Mouse (Mus musculus) G1E (cell line): Measurements from ENCODE around the gene Prnp.

Source experiments
- CTCF ChIP-seq: IDR thresholded peaks from 2 replicates; pipeline ENCODE4 v1.5.1; 2012; ENCODE audit warnings: low read depth, low read length, inconsistent platforms, mixed read lengths
- GATA1 ChIP-seq: IDR thresholded peaks from 2 replicates; pipeline ENCODE4 v1.6.1; 2012; ENCODE audit warnings: borderline replicate concordance, low read length, inconsistent platforms, mixed read lengths
- GATA2 ChIP-seq: IDR thresholded peaks from 2 replicates; pipeline ENCODE4 v1.6.1; 2012; ENCODE audit warnings: low read depth, low read length, inconsistent platforms, borderline replicate concordance
- POLR2AphosphoS5 ChIP-seq: IDR thresholded peaks from 2 replicates; pipeline ENCODE4 v1.6.1; 2012; ENCODE audit warnings: low read depth, low read length, inconsistent platforms; ENCODE audit not compliant: insufficient replicate concordance
- TAL1 ChIP-seq: conservative IDR thresholded peaks from 2 replicates; pipeline ENCODE4 v1.6.1; 2012; ENCODE audit warnings: low read depth, low read length, inconsistent platforms, mixed read lengths

GRCm38 (mm10) chr2:131961671-131962070 is 51.9 kb downstream of the Prnp start:
- TF ChIP-seq TAL1 (no peak), GATA2 (no peak), CTCF (no peak), POLR2AphosphoS5 (no peak), GATA1 (no peak)
